Mouse (Mus musculus) heart, adult 2 months (tissue): ENCODE data around the gene Wbp1l. TPM values are rescaled to one million over a fixed set of nuclear protein-coding genes. Genes with fewer than 3 reads are reported as not detected.

Experiments used
- DNase-seq, 2 experiments: peaks; one replicate each; pipeline ENCODE4 v3.0.0; 2021
- H3K27ac ChIP-seq: fragments of 200-600 bp; 2 replicates; pipeline ENCODE4 v1.8.1; 2022
- H3K27me3 ChIP-seq: fragments of 200-500 bp; 2 replicates; pipeline ENCODE4 v1.6.1; 2012; ENCODE audit warnings: mild to moderate bottlenecking, low read length, inconsistent platforms, mixed read lengths; ENCODE audit not compliant: control insufficient read depth, insufficient read depth
- H3K36me3 ChIP-seq: fragments of 200-500 bp; 2 replicates; pipeline ENCODE4 v1.6.1; 2012; ENCODE audit warnings: low read length, inconsistent platforms; ENCODE audit not compliant: control insufficient read depth, insufficient read depth
- H3K4me1 ChIP-seq: fragments of 200-500 bp; 2 replicates; pipeline ENCODE4 v1.6.1; 2011; ENCODE audit warnings: low read length; ENCODE audit not compliant: control insufficient read depth, insufficient read depth
- H3K4me3 ChIP-seq: fragments of 200-600 bp; 2 replicates; pipeline ENCODE4 v1.8.1; 2022
- H3K79me2 ChIP-seq: fragments of 200-500 bp; replicated peaks from 2 replicates; pipeline ENCODE4 v1.6.1; 2012; ENCODE audit warnings: mild to moderate bottlenecking, inconsistent platforms, low read length, moderate library complexity, mixed read lengths; ENCODE audit not compliant: control insufficient read depth, insufficient read depth
- H3K9ac ChIP-seq: fragments of 200-500 bp; 2 replicates; pipeline ENCODE4 v1.6.1; 2012; ENCODE audit warnings: low read depth, mild to moderate bottlenecking, control low read depth, inconsistent platforms, low read length, mixed read lengths
- CTCF ChIP-seq: fragments of 200-600 bp; IDR thresholded peaks from 2 replicates; pipeline ENCODE4 v1.8.1; 2022; ENCODE audit warnings: antibody characterized with exemption, mild to moderate bottlenecking, moderate library complexity
- EP300 ChIP-seq: fragments of 200-500 bp; IDR thresholded peaks from 2 replicates; pipeline ENCODE4 v1.6.1; 2011; ENCODE audit warnings: low read depth, low read length, control low read depth; ENCODE audit not compliant: insufficient read depth
- POLR2A ChIP-seq: fragments of 200-500 bp; IDR thresholded peaks from 2 replicates; pipeline ENCODE4 v1.6.1; 2011; ENCODE audit warnings: mild to moderate bottlenecking, low read depth, low read length, control low read depth; ENCODE audit not compliant: insufficient read depth
- WGBS: fragments of 180-500 bp; shearing (Covaris S2); methylation state at CpG from one replicate; pipeline ENCODE4 v1.1.7; 2018; 5-methylcytosine and 5-hydroxymethylcytosine counted together
- intact Hi-C: fragments of 180-260 bp; cut with DNase I; formaldehyde crosslinking; loops from one replicate; pipeline ENCODE4 v1.15.1; 2025
- polyA plus RNA-seq: library from polyadenylated mRNA; depleted of rRNA; stranded (reverse); fragments of >200 nt; gene quantifications from 2 replicates; pipeline ENCODE4 v1.2.3, GENCODE M21; 2012
- total RNA-seq, 2 experiments: library from RNA; stranded (reverse); gene quantifications; 2 replicates each; pipeline ENCODE4 v1.2.3; 2021

The Wbp1l gene
- total and polyA plus RNA-seq, 3 experiments, result 39.2 to 54.2 (median 53.5) TPM

DNA sequence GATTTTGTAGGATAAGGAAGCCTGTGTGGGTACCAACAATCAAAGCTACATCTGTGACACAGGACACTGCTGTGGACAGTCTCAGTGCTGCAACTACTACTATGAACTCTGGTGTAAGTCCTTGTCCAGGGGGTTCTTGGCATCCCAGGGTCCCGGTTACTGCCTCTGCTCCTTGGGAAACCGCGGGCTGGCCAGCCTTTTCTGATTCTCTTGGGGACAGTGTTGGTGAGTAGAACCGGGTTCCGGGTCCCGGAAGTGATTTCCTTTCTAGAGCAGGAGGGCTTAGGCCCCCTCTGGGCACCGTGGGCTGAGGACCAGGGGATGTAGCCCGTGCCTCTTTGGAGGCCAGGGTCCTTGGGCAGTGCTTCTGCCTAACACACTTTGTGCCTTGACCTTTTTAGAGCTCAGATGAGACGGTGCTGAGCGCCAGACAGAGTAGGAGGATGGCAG lies 45.5 kb downstream of the Wbp1l start:
- Histone ChIP-seq H3K36me3 (peaks cover 13% of the 10 kb centered on the region), H3K79me2 (peaks cover 2% of the 10 kb centered on the region; the same call in 1 of the 2 replicates), H3K9ac (peak overlapping the region; percentile 47; the same call in 1 of the 2 replicates), H3K27ac (peak overlapping the region; percentile 86), H3K4me3 (peak overlapping the region; percentile 7; the same call in 1 of the 2 replicates), H3K27me3 (no peaks in the 10 kb centered on the region), H3K4me1 (peaks cover 61% of the 10 kb centered on the region)
- no peak for TF ChIP-seq CTCF
- TF ChIP-seq POLR2A, result no peak
- no peak for TF ChIP-seq EP300
- intact Hi-C loops, result loop anchor here (2.0 kb wide), 1 partner anchor 46 kb away; the partner anchor contains the start of gene Wbp1l
- DNase-seq, result peak in 1 of 2 experiments; percentile 59
- WGBS, result 10% methylated on average over 10 of the region's 10 CpGs

DNA sequence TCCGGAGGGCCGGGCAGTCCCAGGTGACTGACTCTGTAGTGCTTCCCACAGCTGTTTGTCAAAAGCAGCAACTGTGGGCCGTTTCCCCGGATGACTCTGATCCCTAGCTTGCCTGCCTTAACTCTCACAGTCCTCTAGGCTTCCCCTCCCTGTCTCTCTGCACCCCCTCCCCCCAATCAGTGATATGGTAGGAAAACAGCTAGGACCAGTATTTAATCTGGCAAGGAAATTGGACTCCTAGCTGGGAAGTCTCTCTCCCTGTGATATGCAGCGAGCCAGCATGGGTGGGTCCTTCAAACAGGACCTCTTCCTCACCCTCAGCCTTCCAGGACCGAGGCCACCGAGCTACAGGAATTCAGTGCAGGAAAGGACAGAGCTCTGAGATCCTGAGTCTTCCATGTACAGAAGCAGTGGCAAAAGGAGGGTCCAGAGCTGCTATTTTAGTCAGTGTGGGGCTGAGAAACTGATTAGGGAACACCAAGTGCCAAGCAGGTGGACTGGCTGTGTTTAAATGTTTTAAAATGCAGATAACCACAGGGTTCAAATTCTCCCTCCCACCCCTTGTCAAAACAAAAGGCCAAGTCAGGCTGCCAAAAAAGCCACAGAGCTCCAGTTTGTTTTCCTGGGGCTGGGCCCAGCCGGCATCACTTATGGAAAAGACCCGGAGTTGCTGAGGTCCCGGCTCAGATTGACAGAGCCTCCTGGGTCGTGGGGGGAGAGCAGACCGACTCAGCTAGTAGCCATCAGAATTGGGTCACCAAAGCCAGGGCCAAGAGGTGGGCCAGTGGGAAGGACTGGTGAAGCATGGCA lies 46.1 kb downstream of the Wbp1l start:
- TF ChIP-seq CTCF (peak; percentile 19; the same call in 1 of the 2 replicates), EP300 (peak; percentile 56; the same call in 1 of the 2 replicates), POLR2A (peak; percentile 54; the same call in 1 of the 2 replicates)
- H3K4me1 ChIP-seq, result peaks cover 59% of the 10 kb centered on the region
- intact Hi-C loops, result loop anchor here (1.0 to 2.0 kb wide), 2 partner anchors 22 to 46 kb away; partner anchors contain the start of gene Wbp1l
- peaks cover 2% of the 10 kb centered on the region; the same call in 1 of the 2 replicates for H3K79me2 ChIP-seq
- H3K27ac ChIP-seq, result peak overlapping the region; percentile 86
- 7% methylated on average over 12 of the region's 12 CpGs for WGBS
- H3K27me3 ChIP-seq, result no peaks in the 10 kb centered on the region
- peak overlapping the region; percentile 7 for H3K4me3 ChIP-seq
- peak overlapping the region; percentile 47 for H3K9ac ChIP-seq
- H3K36me3 ChIP-seq, result peaks cover 13% of the 10 kb centered on the region
- DNase-seq, result peak; percentile 71 to 83

DNA sequence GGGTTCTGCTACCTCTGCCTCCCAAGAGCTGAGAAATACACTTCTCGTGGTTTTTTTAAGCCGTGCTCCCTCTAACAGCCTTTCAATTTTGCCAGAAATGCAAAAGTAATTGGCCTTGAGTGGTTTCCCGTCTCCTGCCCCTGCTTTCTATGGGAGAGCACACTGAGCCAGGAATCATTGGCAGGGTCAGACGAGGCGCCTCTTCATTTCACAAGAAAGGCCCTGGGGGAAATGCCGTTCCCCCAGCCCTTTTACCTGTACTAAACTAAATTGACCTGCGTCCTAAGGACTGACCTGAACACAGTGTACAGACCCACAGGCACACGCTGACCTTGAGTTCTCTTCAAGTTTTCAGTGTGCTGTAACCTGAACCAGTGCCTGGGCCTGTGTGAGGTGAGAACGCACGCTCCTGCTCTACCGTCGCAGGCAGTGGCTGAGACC lies 47.2 kb downstream of the Wbp1l start:
- Histone ChIP-seq H3K4me3 (peak overlapping the region; percentile 33; the same call in 1 of the 2 replicates), H3K9ac (peak overlapping the region; percentile 30)

DNA sequence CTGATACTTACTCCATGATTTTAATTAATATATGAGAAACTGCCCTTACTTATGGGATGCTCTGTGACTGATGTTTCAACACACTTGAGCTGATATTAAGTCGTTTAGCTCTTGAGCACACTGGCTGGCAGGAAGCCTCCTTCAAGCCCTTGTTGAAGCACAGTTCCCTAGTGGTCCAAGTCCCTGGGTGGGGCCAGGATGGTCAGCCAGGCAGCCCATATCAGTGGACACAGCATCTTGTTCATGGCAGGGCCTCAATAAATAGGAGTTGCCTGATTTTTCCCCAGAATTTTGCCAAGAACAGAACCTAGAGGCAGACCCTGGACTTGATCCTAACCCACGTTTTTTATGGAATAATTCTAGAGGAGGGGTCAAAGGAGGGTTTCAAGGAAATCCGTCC lies 48.4 kb downstream of the Wbp1l start:
- H3K27ac ChIP-seq, result peak overlapping the region; percentile 86
- intact Hi-C loops, result no loop called here

More for the DNA sequence above, 47.2 kb downstream of the Wbp1l start:
- Histone ChIP-seq H3K79me2 (peaks cover 2% of the 10 kb centered on the region; the same call in 1 of the 2 replicates), H3K36me3 (peaks cover 13% of the 10 kb centered on the region), H3K4me1 (peaks cover 51% of the 10 kb centered on the region), H3K27me3 (no peaks in the 10 kb centered on the region), H3K27ac (peak overlapping the region; percentile 86)
- 38% methylated on average over 12 of the region's 12 CpGs for WGBS
- DNase-seq, result peak in 1 of 2 experiments; percentile 35
- TF ChIP-seq EP300, result peak; percentile 29; the same call in 1 of the 2 replicates
- TF ChIP-seq CTCF, result no peak
- intact Hi-C loops, result no loop called here

DNA sequence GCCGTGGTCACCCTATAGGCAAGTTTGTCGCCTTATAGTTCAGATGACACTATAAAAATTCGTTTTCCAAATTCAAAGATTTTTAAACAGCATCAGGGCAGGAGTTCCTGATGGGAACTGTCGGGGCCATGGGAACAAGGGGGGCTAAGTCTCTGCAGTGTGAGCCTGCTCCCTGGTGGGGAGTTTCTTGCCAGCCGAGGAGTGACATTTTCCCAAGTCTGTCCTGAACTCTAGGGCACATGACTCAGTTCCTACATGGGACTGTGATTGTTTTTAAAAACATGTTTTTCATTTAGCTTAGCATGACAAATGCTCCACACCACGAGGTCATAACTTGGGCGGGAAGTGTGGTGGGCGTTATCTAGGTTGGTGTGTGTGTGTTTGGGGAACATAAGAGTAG lies 49.0 kb downstream of the Wbp1l start:
- Histone ChIP-seq H3K4me3 (no peak overlapping the region), H3K36me3 (peaks cover 13% of the 10 kb centered on the region), H3K9ac (no peak overlapping the region), H3K27ac (peak overlapping the region; percentile 86), H3K79me2 (peaks cover 2% of the 10 kb centered on the region; the same call in 1 of the 2 replicates), H3K4me1 (peaks cover 36% of the 10 kb centered on the region), H3K27me3 (no peaks in the 10 kb centered on the region)
- peak; percentile 41 to 51 for DNase-seq
- 59% methylated on average over 8 of the region's 8 CpGs for WGBS
- TF ChIP-seq POLR2A (no peak), EP300 (0 out of 2 replicates have a peak, but pooled peaks have one; percentile 11), CTCF (peak; percentile 59)
- intact Hi-C loops, result loop anchor here (1.0 kb wide), 1 partner anchor 41 kb away; no protein-coding TSS in a partner anchor

More for the DNA sequence above, 48.4 kb downstream of the Wbp1l start:
- DNase-seq, result peak; percentile 62 to 74
- Histone ChIP-seq H3K4me3 (no peak overlapping the region), H3K4me1 (peaks cover 42% of the 10 kb centered on the region), H3K27me3 (no peaks in the 10 kb centered on the region), H3K9ac (no peak overlapping the region), H3K36me3 (peaks cover 13% of the 10 kb centered on the region), H3K79me2 (peaks cover 2% of the 10 kb centered on the region; the same call in 1 of the 2 replicates)
- TF ChIP-seq POLR2A, result no peak
- WGBS, result 42% methylated on average over 3 of the region's 3 CpGs

DNA sequence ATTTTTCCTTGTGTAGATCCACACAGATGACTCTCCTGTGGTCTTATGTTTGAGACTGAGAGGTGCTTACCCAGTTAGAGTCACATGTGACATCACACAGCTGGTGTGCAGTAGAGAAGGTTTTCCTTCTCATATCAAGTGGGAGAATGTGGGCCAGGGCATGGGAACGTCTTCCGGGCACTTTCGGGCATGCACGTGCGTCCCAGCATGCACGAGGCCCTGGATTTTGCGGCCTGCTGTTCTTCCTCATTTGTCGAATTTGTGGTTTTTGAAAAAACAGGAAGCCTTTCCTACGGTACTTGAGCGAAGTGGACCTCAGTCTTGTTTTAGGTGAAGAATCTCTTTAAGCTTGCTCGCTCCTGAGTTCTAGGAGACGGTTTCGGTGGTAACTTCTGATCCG lies 49.7 kb downstream of the Wbp1l start:
- intact Hi-C loops, result loop anchor here (1.0 kb wide), 1 partner anchor 41 kb away; no protein-coding TSS in a partner anchor

More for the DNA sequence above, 49.7 kb downstream of the Wbp1l start:
- peak in 1 of 2 experiments; percentile 32 for DNase-seq
- Histone ChIP-seq H3K27ac (peak overlapping the region; percentile 86; the same call in 1 of the 2 replicates), H3K27me3 (no peaks in the 10 kb centered on the region), H3K36me3 (peaks cover 17% of the 10 kb centered on the region), H3K9ac (no peak overlapping the region), H3K4me1 (peaks cover 30% of the 10 kb centered on the region), H3K4me3 (no peak overlapping the region), H3K79me2 (peaks cover 2% of the 10 kb centered on the region; the same call in 1 of the 2 replicates)
- TF ChIP-seq CTCF, result no peak
- no peak for TF ChIP-seq POLR2A
- TF ChIP-seq EP300, result no peak
- 85% methylated on average over 14 of the region's 14 CpGs for WGBS
